Mouse (Mus musculus) hindbrain, postnatal 0 days (tissue): Measurements from ENCODE around the gene Trpd52l3. TPM values are rescaled to one million over a fixed set of nuclear protein-coding genes. Genes with fewer than 3 reads are reported as not detected.

ENCODE experiments used
- ATAC-seq: fragments of 200-750 bp; cut with Nextera tagmentation; 2 replicates; pipeline ENCODE4 v1.8.0; 2017; ENCODE audit warnings: mild to moderate bottlenecking, moderate TSS enrichment, moderate library complexity
- DNase-seq: peaks from one replicate; pipeline ENCODE4 v3.0.0-alpha.2; 2015; ENCODE audit warnings: low spot score
- H3K27ac ChIP-seq: fragments of 300-500 bp; sonication (generic); 2 replicates; pipeline ENCODE4 v1.5.1; 2014; ENCODE audit warnings: mild to moderate bottlenecking
- H3K27me3 ChIP-seq: fragments of 300-500 bp; sonication (generic); 2 replicates; pipeline ENCODE4 v1.6.1; 2014; ENCODE audit warnings: low read length, mixed read lengths; ENCODE audit not compliant: insufficient read depth
- H3K36me3 ChIP-seq: fragments of 300-500 bp; sonication (generic); 2 replicates; pipeline ENCODE4 v1.6.1; 2014; ENCODE audit warnings: low read length, mixed read lengths; ENCODE audit not compliant: insufficient read depth
- H3K4me1 ChIP-seq: fragments of 300-500 bp; sonication (generic); 2 replicates; pipeline ENCODE4 v1.6.1; 2014; ENCODE audit warnings: antibody characterized with exemption, low read length, mixed read lengths; ENCODE audit not compliant: insufficient read depth
- H3K4me2 ChIP-seq: fragments of 300-500 bp; sonication (generic); 2 replicates; pipeline ENCODE4 v1.6.1; 2014; ENCODE audit warnings: low read depth, mild to moderate bottlenecking, low read length, moderate library complexity, mixed read lengths
- H3K4me3 ChIP-seq: fragments of 300-500 bp; sonication (generic); 2 replicates; pipeline ENCODE4 v1.5.1; 2014; ENCODE audit warnings: low read length
- H3K9ac ChIP-seq: fragments of 300-500 bp; sonication (generic); replicated peaks from 2 replicates; pipeline ENCODE4 v1.6.1; 2014; ENCODE audit warnings: mild to moderate bottlenecking, low read length, moderate library complexity, mixed read lengths
- H3K9me3 ChIP-seq: fragments of 300-500 bp; sonication (generic); 2 replicates; pipeline ENCODE4 v1.6.1; 2016; ENCODE audit warnings: low read length, mixed read lengths
- CTCF ChIP-seq: IDR thresholded peaks from 2 replicates; pipeline ENCODE4 v1.5.1; 2016; ENCODE audit warnings: antibody characterized with exemption, control low read depth, low read depth
- WGBS: fragments of 180-500 bp; shearing (Covaris S2); extraction: QIAGEN DNeasy Blood & Tissue Kit; methylation state at CpG from one replicate; pipeline ENCODE4 v1.1.7; 2014; 5-methylcytosine and 5-hydroxymethylcytosine counted together
- polyA plus RNA-seq: library from polyadenylated mRNA; unstranded; fragments of >200 nt; fragmentation: Nextera tagmentation; extraction: Ambion mirVana; gene quantifications from 2 replicates; pipeline ENCODE4 v1.2.1, GENCODE M21; 2015
- total RNA-seq: library from RNA; depleted of rRNA; stranded (reverse); fragments of >200 nt; gene quantifications from 2 replicates; pipeline ENCODE4 v1.2.3, GENCODE M21; 2014

The Trpd52l3 gene
- total and polyA plus RNA-seq, 2 experiments from 2014 or later: not detected

GRCm38 (mm10) chr19:29973396-29973795 is 30.2 kb upstream of the Trpd52l3 start:
- Histone ChIP-seq H3K27me3 (no peaks in the 10 kb centered on the region), H3K9me3 (no peaks in the 10 kb centered on the region), H3K9ac (no peak overlapping the region), H3K4me3 (no peak overlapping the region), H3K4me2 (no peak overlapping the region), H3K27ac (no peak overlapping the region), H3K4me1 (no peaks in the 10 kb centered on the region), H3K36me3 (no peaks in the 10 kb centered on the region)
- TF ChIP-seq CTCF: no peak
- WGBS: 80% methylated on average over 5 of the region's 5 CpGs
- no peak for ATAC-seq
- DNase-seq: no peak

- Histone ChIP-seq H3K36me3 (no peaks in the 10 kb centered on the region), H3K9ac (no peak overlapping the region), H3K27ac (no peak overlapping the region), H3K4me2 (no peak overlapping the region), H3K4me1 (no peaks in the 10 kb centered on the region), H3K4me3 (no peak overlapping the region), H3K9me3 (no peaks in the 10 kb centered on the region), H3K27me3 (no peaks in the 10 kb centered on the region)
- 53% methylated on average over 2 of the region's 2 CpGs for WGBS
- peak; percentile 72 for TF ChIP-seq CTCF
- ATAC-seq (no peak), DNase-seq (peak; percentile 81)
These were observed 24.7 kb upstream of the Trpd52l3 start for GRCm38 (mm10) chr19:29978847-29979246.

GRCm38 (mm10) chr19:29979452-29980089 is 24.0 kb upstream of the Trpd52l3 start:
- Histone ChIP-seq H3K4me3 (no peak overlapping the region), H3K9ac (no peak overlapping the region), H3K4me1 (no peaks in the 10 kb centered on the region), H3K36me3 (no peaks in the 10 kb centered on the region), H3K27me3 (no peaks in the 10 kb centered on the region), H3K27ac (no peak overlapping the region), H3K9me3 (no peaks in the 10 kb centered on the region), H3K4me2 (no peak overlapping the region)
- no peak for TF ChIP-seq CTCF
- WGBS: 81% methylated on average over 8 of the region's 8 CpGs
- ATAC-seq (no peak), DNase-seq (no peak)

GRCm38 (mm10) chr19:29984208-29985005 is 19.2 kb upstream of the Trpd52l3 start:
- no peak for TF ChIP-seq CTCF
- Histone ChIP-seq H3K4me2 (no peak overlapping the region), H3K4me1 (no peaks in the 10 kb centered on the region), H3K9me3 (no peaks in the 10 kb centered on the region), H3K36me3 (no peaks in the 10 kb centered on the region), H3K9ac (no peak overlapping the region), H3K27ac (no peak overlapping the region), H3K27me3 (no peaks in the 10 kb centered on the region), H3K4me3 (no peak overlapping the region)
- DNase-seq (no peak), ATAC-seq (no peak)
- WGBS: 64% methylated on average over 16 of the region's 16 CpGs

- H3K36me3 ChIP-seq: no peaks in the 10 kb centered on the region
- ATAC-seq: no peak
- H3K9ac ChIP-seq: no peak overlapping the region
- H3K4me1 ChIP-seq: no peaks in the 10 kb centered on the region
- no peak for TF ChIP-seq CTCF
- H3K9me3 ChIP-seq: no peaks in the 10 kb centered on the region
- 84% methylated on average over 12 of the region's 12 CpGs for WGBS
- no peaks in the 10 kb centered on the region for H3K27me3 ChIP-seq
- no peak for DNase-seq
- H3K4me3 ChIP-seq: no peak overlapping the region
- H3K27ac ChIP-seq: no peak overlapping the region
- H3K4me2 ChIP-seq: no peak overlapping the region
These were observed 17.0 kb upstream of the Trpd52l3 start for GRCm38 (mm10) chr19:29986464-29987091.

- H3K4me2 ChIP-seq: peak overlapping the region; percentile 8
- no peak overlapping the region for H3K9ac ChIP-seq
- no peaks in the 10 kb centered on the region for H3K4me1 ChIP-seq
- ATAC-seq (peak; percentile 89), DNase-seq (peak; percentile 53)
- H3K4me3 ChIP-seq: no peak overlapping the region
- peak overlapping the region; percentile 1; the same call in 1 of the 2 replicates for H3K27ac ChIP-seq
- 24% methylated on average over 12 of the region's 12 CpGs for WGBS
- no peaks in the 10 kb centered on the region for H3K9me3 ChIP-seq
- H3K27me3 ChIP-seq: no peaks in the 10 kb centered on the region
- no peak for TF ChIP-seq CTCF
- no peaks in the 10 kb centered on the region for H3K36me3 ChIP-seq
These were observed 2.9 kb upstream of the Trpd52l3 start for GRCm38 (mm10) chr19:30000406-30001365.
